Mouse (Mus musculus) spleen, adult 18-20 months (tissue): ENCODE measurements around the gene Grin2d.

Experiments
- DNase-seq, 2 experiments: peaks; one replicate each; pipeline ENCODE4 v3.0.0; 2022; ENCODE audit warnings: mixed read lengths in 2 of 2

Grin2d gene

DNA sequence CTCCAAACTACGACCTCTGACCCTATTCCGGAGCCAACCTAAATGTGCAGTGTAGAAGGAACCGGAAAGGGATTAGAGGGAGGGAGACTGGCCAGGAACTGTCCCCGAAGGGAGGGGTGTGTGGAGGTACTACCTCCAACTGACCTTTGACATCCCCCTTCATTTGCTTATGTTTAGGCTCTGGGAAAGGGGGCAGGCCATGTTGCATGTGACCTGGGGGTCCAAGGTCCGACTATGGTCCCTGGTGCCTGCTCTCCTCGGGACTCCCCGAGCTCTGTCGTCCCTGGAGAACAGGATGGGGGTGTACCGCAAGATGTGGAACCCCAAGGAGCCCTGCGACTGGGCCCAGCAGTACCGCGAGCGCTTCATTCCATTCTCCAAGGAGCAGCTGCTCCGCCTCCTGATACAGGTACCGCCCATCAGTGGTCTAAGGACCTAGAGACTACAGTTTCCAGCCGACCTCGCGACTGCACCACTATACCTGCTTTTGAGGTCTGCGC, 19.1 kb upstream of the Grin2d start:
- peak in 1 of 2 experiments; percentile 53 for DNase-seq

- DNase-seq = peak; percentile 93 to 97
Measured at GRCm38 (mm10) chr7:45896517-45897257, 18.5 kb upstream of the Grin2d start, which contains the start of the genes Syngr4 and Tmem143. Gene Syngr4 (minus strand): TSS chr7:45896714. Gene Tmem143 (plus strand): TSS chr7:45896941.

DNA sequence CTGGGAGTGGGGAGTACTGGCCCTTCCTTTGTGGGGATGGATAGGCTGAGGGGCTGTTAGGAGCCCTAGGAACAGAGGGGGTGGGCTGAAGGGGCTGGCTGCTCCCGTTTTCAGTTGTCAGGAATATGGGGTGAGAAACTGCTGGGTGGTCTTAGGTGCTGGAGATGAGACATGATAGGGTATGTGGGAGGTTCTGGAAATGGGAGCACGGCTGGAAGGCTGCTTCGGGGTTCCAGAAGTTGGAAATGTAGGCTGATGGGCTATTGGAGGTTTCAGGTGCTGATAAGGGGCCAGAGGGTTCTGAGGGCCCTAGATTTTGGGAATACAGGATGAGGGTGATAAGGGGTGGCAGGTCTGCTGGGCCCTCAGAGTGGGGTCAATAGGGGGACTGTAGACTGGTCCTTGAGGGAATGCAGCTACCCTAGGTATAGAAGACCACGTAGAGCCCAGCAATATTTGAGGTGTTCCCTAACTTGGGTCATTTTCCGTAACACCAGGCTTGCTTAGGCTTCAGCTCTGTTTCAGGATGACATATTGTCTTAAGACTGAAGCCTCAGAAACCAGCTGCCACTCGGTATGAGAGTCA, 17.8 kb upstream of the Grin2d start:
- no peak for DNase-seq

- no peak for DNase-seq
Measured at GRCm38 (mm10) chr7:45892651-45893050, 14.5 kb upstream of the Grin2d start.

GRCm38 (mm10) chr7:45887246-45887645, 9.1 kb upstream of the Grin2d start:
- DNase-seq = no peak

GRCm38 (mm10) chr7:45881011-45881410, 2.8 kb upstream of the Grin2d start:
- no peak for DNase-seq

- no peak for DNase-seq
Measured at GRCm38 (mm10) chr7:45880531-45880930, 2.4 kb upstream of the Grin2d start.

DNA sequence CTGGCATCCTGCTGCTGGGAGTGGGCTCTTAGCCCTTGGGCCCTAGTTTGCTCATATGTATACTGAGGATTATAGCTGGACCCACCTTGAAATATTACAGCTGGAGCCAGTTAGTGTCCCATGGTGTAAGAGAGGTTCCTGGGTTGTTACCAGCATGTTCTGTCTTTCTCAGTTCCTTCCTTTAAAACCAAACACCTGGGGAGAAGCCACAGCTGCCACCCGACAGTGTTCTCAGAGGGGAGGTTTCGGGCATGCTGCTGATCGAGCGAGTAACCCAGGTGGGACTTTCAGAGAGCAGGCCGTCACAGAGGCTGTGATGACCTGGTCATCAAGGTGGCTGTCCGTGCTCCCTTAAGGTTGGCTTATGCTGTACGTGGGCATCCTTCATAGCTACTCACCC, 1.3 kb downstream of the Grin2d start:
- DNase-seq = no peak

DNA sequence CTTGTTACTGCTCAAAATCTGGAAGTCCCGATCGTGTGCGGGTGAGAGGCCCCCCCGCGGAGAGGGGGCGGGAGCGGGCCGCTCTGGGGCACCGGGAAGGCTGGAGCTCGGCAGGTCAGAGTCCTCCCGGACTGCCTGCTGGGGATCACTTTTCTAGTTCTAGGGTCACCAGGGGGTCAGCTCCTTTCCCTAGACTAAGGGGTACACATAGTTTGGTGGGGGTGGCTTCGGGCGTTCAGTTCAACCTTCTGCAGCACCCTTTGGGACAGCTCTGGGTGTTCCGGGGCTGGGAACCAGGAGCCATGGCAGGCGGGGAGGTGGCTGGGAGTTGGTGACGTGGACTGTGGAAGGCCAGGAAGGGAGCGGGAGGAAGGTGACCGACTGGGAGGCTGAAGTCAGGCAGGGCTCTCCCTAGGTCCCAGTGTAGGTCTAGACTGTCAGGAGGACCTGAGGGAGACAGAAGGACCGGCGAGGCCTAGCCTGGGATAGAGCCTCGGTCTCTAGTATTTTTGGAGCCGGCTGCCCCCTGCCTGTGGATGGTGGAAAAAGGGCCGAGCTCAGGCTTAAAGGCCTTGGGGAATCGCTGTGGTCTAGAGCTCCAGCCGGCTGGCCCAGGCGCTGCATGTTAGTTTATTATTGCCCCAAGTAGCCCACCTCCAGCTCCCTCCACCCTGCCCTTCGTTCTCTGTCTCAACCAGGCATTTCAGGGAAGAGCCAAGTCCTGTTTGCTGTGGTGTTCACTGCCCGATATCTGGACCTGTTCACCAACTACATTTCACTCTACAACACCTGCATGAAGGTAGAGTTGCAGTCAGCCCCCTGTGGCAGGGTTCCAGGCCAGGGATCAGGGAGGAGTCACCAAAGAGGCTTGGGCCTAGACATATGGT, 4.9 kb downstream of the Grin2d start:
- peak; percentile 35 to 60 for DNase-seq

- peak; percentile 79 to 91 for DNase-seq
Measured at GRCm38 (mm10) chr7:45872624-45873023, 5.6 kb downstream of the Grin2d start, which contains the start of gene Kdelr1. Gene Kdelr1 (plus strand): TSS chr7:45872772.

DNA sequence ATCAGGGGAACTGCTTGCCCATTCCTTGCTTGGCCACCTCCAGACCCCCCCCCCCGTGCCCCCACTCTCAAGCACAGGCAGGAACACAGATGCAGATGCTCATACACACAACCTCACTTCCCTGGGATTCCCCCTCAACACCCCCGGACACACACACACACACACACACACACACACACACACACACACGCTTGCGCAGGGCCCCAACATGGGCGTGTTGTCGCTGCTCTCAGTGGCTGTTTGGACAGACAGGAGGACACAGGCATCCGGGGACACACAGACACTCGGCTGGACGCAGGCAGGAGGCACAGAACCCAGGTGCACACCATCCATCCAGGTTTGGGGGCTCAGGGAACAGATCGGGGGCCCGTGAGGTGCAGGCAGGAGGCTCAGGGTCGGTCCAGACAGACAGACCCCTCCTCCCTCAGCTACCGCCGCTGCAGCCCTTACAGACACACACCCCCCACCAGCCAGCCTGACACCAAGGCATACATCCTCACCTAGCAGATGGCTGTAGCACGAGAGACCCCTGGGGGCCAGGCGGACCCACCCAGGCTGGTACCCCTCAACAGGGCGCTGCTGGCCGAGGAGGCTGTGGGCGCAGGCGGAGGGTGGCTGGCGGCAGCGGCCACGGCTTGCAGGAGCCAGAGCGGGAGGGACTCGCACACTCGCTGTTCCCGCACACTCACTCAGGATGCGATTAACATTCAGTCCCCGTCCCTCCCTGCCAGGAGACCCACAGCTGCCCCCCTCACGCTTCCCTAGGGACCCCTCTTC, 7.7 kb downstream of the Grin2d start:
- DNase-seq = no peak

GRCm38 (mm10) chr7:45869787-45870186, 8.4 kb downstream of the Grin2d start:
- peak in 1 of 2 experiments; percentile 34 for DNase-seq

GRCm38 (mm10) chr7:45869107-45869670, 9.0 kb downstream of the Grin2d start:
- no peak for DNase-seq

- DNase-seq = no peak
Measured at GRCm38 (mm10) chr7:45867871-45868270, 10.3 kb downstream of the Grin2d start.

GRCm38 (mm10) chr7:45865925-45866910, 12.0 kb downstream of the Grin2d start:
- DNase-seq = peak; percentile 88 to 96

DNA sequence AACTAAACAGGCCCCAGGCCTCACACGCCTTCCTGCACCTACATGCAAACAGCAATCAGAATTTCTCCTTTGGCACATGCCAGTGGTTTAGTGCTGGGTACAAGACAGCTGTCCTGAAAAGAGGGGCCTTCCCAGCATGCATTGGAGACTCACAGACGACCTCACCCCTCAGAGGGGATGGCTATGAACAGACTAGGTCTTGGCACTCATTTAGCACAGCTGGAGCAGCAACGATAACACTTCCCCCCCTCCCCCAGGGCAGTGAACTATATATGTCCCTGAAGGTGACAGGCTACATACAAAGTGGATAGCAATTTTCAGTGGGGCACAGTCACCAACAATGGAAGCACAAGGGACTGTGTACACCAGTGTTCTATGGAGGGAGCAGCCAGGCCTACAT, 13.7 kb downstream of the Grin2d start:
- DNase-seq = no peak

GRCm38 (mm10) chr7:45862804-45863203, 15.4 kb downstream of the Grin2d start:
- no peak for DNase-seq

DNA sequence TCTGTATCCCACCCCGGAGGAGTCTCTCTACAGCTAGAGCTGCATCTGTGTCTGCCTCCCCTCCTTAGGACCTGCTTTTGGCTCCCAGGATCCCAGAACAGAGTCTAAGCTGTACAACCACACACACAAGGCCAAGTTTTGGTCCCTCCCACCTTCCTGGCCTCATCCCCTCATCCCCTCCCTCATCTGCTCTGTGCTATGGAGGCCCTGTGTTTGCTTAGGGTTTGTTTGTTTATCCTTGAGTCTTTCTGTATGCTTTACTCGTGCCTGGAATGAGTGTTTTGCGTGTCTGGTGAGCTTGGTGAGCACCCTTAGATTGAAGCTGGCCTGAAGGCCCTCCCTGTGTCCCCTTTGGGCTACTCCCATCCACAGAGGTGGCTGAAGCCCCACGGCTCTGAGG, 19.2 kb downstream of the Grin2d start:
- no peak for DNase-seq

GRCm38 (mm10) chr7:45856950-45857901, 21.0 kb downstream of the Grin2d start:
- DNase-seq = no peak
